Mouse (Mus musculus) stomach, postnatal 0 days (tissue): ENCODE results near the gene Ugdh. TPM values are rescaled to one million over a fixed set of nuclear protein-coding genes. Genes with fewer than 3 reads are reported as not detected.

Experiments
- ATAC-seq: fragments of 200-750 bp; cut with Nextera tagmentation; 2 replicates; pipeline ENCODE4 v1.8.0; 2017; ENCODE audit not compliant: low FRiP score, low TSS enrichment
- DNase-seq: peaks from one replicate; pipeline ENCODE4 v3.0.0-alpha.2; 2016; ENCODE audit warnings: low spot score
- H3K27ac ChIP-seq: fragments of 300-500 bp; sonication (generic); replicated peaks from 2 replicates; pipeline ENCODE4 v1.5.1; 2014; ENCODE audit warnings: mild to moderate bottlenecking, control low read depth
- H3K27me3 ChIP-seq: fragments of 300-500 bp; sonication (generic); 2 replicates; pipeline ENCODE4 v1.6.1; 2014; ENCODE audit warnings: low read length; ENCODE audit not compliant: control insufficient read depth, insufficient read depth
- H3K36me3 ChIP-seq: fragments of 300-500 bp; sonication (generic); 2 replicates; pipeline ENCODE4 v1.6.1; 2014; ENCODE audit warnings: low read length, mixed read lengths; ENCODE audit not compliant: control insufficient read depth, insufficient read depth
- H3K4me1 ChIP-seq: fragments of 300-500 bp; sonication (generic); replicated peaks from 2 replicates; pipeline ENCODE4 v1.6.1; 2014; ENCODE audit warnings: antibody characterized with exemption; ENCODE audit not compliant: control insufficient read depth, insufficient read depth
- H3K4me2 ChIP-seq: fragments of 300-500 bp; sonication (generic); replicated peaks from 2 replicates; pipeline ENCODE4 v1.6.1; 2014; ENCODE audit warnings: low read depth, mild to moderate bottlenecking, control low read depth, moderate library complexity
- H3K4me3 ChIP-seq: fragments of 300-500 bp; sonication (generic); 2 replicates; pipeline ENCODE4 v1.5.1; 2014; ENCODE audit warnings: low read depth, low read length, control low read depth
- H3K9ac ChIP-seq: fragments of 300-500 bp; sonication (generic); 2 replicates; pipeline ENCODE4 v1.6.1; 2014; ENCODE audit warnings: mild to moderate bottlenecking, low read length, control low read depth, mixed read lengths
- H3K9me3 ChIP-seq: fragments of 300-500 bp; sonication (generic); 2 replicates; pipeline ENCODE4 v1.6.1; 2016; ENCODE audit warnings: low read length; ENCODE audit not compliant: control insufficient read depth
- CTCF ChIP-seq: IDR thresholded peaks from 2 replicates; pipeline ENCODE4 v1.5.1; 2016; ENCODE audit warnings: antibody characterized with exemption, low read depth, mild to moderate bottlenecking, moderate library complexity
- EP300 ChIP-seq: optimal IDR thresholded peaks from 2 replicates; pipeline ENCODE3; 2016; ENCODE audit warnings: antibody characterized with exemption
- WGBS: fragments of 180-500 bp; shearing (Covaris S2); extraction: QIAGEN DNeasy Blood & Tissue Kit; methylation state at CpG from one replicate; pipeline ENCODE4 v1.1.7; 2014; 5-methylcytosine and 5-hydroxymethylcytosine counted together
- polyA plus RNA-seq: library from polyadenylated mRNA; unstranded; fragments of >200 nt; fragmentation: Nextera tagmentation; extraction: Ambion mirVana; gene quantifications from 2 replicates; pipeline ENCODE4 v1.2.1, GENCODE M21; 2015

The Ugdh gene
- polyA plus RNA-seq, 1 experiment from 2014 or later = 281 TPM

- Histone ChIP-seq H3K4me1 (no peaks in the 10 kb centered on the region), H3K9ac (no peak overlapping the region), H3K36me3 (no peaks in the 10 kb centered on the region), H3K4me2 (no peak overlapping the region), H3K4me3 (no peak overlapping the region), H3K27ac (no peak overlapping the region), H3K9me3 (no peaks in the 10 kb centered on the region), H3K27me3 (no peaks in the 10 kb centered on the region)
- no peak for TF ChIP-seq CTCF
- TF ChIP-seq EP300 = no peak
- no peak for DNase-seq
- no peak for ATAC-seq
Measured at GRCm38 (mm10) chr5:65438041-65438440, 2.3 kb upstream of the Ugdh start.

- H3K27me3 ChIP-seq = no peaks in the 10 kb centered on the region
- peak overlapping the region; percentile 92 for H3K27ac ChIP-seq
- no peak for TF ChIP-seq EP300
- no peak for TF ChIP-seq CTCF
- no peaks in the 10 kb centered on the region for H3K9me3 ChIP-seq
- peak overlapping the region; percentile 87 for H3K4me3 ChIP-seq
- H3K9ac ChIP-seq = peak overlapping the region; percentile 87
- DNase-seq (no peak), ATAC-seq (no peak)
- under 1% methylated on average over 43 of the region's 47 CpGs for WGBS
- H3K36me3 ChIP-seq = no peaks in the 10 kb centered on the region
- peak overlapping the region; percentile 74 for H3K4me2 ChIP-seq
- no peaks in the 10 kb centered on the region for H3K4me1 ChIP-seq
Measured at GRCm38 (mm10) chr5:65435363-65435805, 365 bp downstream of the Ugdh start.

- no peaks in the 10 kb centered on the region for H3K4me1 ChIP-seq
- H3K9ac ChIP-seq = peak overlapping the region; percentile 87
- DNase-seq (no peak), ATAC-seq (no peak)
- H3K4me3 ChIP-seq = peak overlapping the region; percentile 87
- H3K4me2 ChIP-seq = peak overlapping the region; percentile 74
- no peaks in the 10 kb centered on the region for H3K27me3 ChIP-seq
- H3K27ac ChIP-seq = peak overlapping the region; percentile 92
- no peaks in the 10 kb centered on the region for H3K9me3 ChIP-seq
- H3K36me3 ChIP-seq = no peaks in the 10 kb centered on the region
- 0 out of 2 replicates have a peak, but pooled peaks have one; percentile 19 for TF ChIP-seq CTCF
- no peak for TF ChIP-seq EP300
- 2% methylated on average over 15 of the region's 15 CpGs for WGBS
Measured at GRCm38 (mm10) chr5:65434471-65435362, 1.0 kb downstream of the Ugdh start.

- DNase-seq (peak; percentile 57), ATAC-seq (peak; percentile 49)
- H3K9me3 ChIP-seq = no peaks in the 10 kb centered on the region
- H3K9ac ChIP-seq = no peak overlapping the region
- H3K4me3 ChIP-seq = no peak overlapping the region
- H3K4me1 ChIP-seq = no peaks in the 10 kb centered on the region; the same call in 1 of the 2 replicates
- no peaks in the 10 kb centered on the region for H3K27me3 ChIP-seq
- no peaks in the 10 kb centered on the region for H3K36me3 ChIP-seq
- TF ChIP-seq CTCF (no peak), EP300 (no peak)
- WGBS = 69% methylated on average over 5 of the region's 5 CpGs
- H3K4me2 ChIP-seq = no peak overlapping the region
- H3K27ac ChIP-seq = peak overlapping the region; percentile 88; the same call in 1 of the 2 replicates
Measured at GRCm38 (mm10) chr5:65429441-65429840, 6.3 kb downstream of the Ugdh start.

- H3K9ac ChIP-seq = no peak overlapping the region
- H3K4me3 ChIP-seq = no peak overlapping the region
- DNase-seq (peak; percentile 65), ATAC-seq (peak; percentile 71)
- H3K4me1 ChIP-seq = no peaks in the 10 kb centered on the region; the same call in 1 of the 2 replicates
- H3K36me3 ChIP-seq = no peaks in the 10 kb centered on the region
- H3K27ac ChIP-seq = peak overlapping the region; percentile 88
- H3K9me3 ChIP-seq = no peaks in the 10 kb centered on the region
- H3K27me3 ChIP-seq = no peaks in the 10 kb centered on the region
- no peak for TF ChIP-seq CTCF
- TF ChIP-seq EP300 = no peak
- H3K4me2 ChIP-seq = 0 out of 2 replicates have a peak overlapping the region, but pooled peaks have one; percentile 3
- WGBS = 29% methylated on average over 4 of the region's 4 CpGs
Measured at GRCm38 (mm10) chr5:65428321-65428720, 7.4 kb downstream of the Ugdh start.

- Histone ChIP-seq H3K9me3 (no peaks in the 10 kb centered on the region), H3K27me3 (no peaks in the 10 kb centered on the region), H3K9ac (no peak overlapping the region), H3K4me3 (no peak overlapping the region), H3K4me1 (no peaks in the 10 kb centered on the region; the same call in 1 of the 2 replicates), H3K36me3 (peaks cover 12% of the 10 kb centered on the region; the same call in 1 of the 2 replicates), H3K27ac (peak overlapping the region; percentile 58; the same call in 1 of the 2 replicates), H3K4me2 (no peak overlapping the region)
- peak; percentile 25 for ATAC-seq
- peak; percentile 47 for DNase-seq
- TF ChIP-seq CTCF (no peak), EP300 (no peak)
- 64% methylated on average over 5 of the region's 5 CpGs for WGBS
Measured at GRCm38 (mm10) chr5:65425251-65425650, 10.5 kb downstream of the Ugdh start.
